Mouse (Mus musculus): Measurements from ENCODE around the gene Sstr5. TPM values are rescaled to one million over a fixed set of nuclear protein-coding genes. Genes with fewer than 3 reads are reported as not detected.

Sstr5 gene
- polyA plus RNA-seq, 1 experiment from 2014 or later: 0.05 TPM

DNA sequence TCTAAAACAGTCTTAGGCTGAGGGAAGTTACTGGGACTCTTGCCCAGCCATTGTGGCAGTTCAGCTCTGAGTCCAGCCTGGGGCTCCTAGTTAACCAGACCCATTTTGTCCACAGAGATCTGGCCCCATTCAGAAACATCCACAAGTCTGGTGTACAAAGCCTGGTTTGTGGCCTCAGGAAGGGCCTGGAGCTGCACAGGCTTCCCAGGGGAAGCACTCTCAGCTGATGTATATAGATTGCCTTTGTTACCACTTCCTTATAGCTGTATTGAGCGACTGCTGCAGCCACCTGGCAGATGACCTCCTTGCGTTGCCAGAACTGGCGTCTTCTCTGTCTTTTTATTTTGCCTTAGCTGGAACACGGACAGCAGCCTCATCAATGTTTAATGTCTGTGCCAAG is 52.0 kb downstream of the Sstr5 start:
- Histone ChIP-seq H3K4me2 (replicated peaks; ENCODE audit: low read depth, low read length) (no peak overlapping the region), H3K36me3 (ENCODE audit: insufficient read depth, low read length) (no peaks in the 10 kb centered on the region), H3K27me3 (replicated peaks; ENCODE audit: insufficient read depth, low read length) (no peaks in the 10 kb centered on the region), H3K9me3 (ENCODE audit: low read length) (no peaks in the 10 kb centered on the region), H3K27ac (ENCODE audit: low read length) (no peak overlapping the region), H3K4me3 (ENCODE audit: low read depth, low read length) (no peak overlapping the region), H3K4me1 (ENCODE audit: insufficient read depth, low read depth, low read length) (no peaks in the 10 kb centered on the region), H3K9ac (replicated peaks; ENCODE audit: low read depth) (no peak overlapping the region)
- no peak for DNase-seq (ENCODE audit: low spot score)
- no peak for ATAC-seq
- no peak for TF ChIP-seq CTCF (IDR thresholded peaks at IDR 0.05)
- TF ChIP-seq EP300 (IDR thresholded peaks at IDR 0.05): no peak
- 44% methylated on average over 4 of the region's 4 CpGs for WGBS

DNA sequence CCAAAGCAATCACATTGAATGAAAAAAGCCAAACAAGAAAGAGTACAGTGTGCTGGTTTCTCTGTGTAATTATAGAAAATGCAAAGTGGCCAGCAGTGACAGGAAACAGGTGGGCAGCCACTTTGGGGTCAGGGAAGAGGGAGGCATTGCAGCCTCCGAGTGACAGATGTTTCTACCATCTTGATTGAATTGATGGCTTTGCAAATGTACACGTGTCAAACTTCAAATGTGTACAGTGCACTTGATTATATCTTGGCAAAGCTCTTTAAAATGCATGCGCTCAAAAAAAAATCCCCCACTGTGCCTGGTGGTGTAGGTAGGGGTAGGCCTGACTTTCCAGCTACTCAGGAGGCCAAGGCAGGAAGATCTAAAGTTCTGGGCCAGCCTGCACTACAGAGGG is 54.2 kb downstream of the Sstr5 start:
- Histone ChIP-seq H3K36me3 (ENCODE audit: insufficient read depth, low read length) (no peaks in the 10 kb centered on the region), H3K27ac (ENCODE audit: low read length) (no peak overlapping the region), H3K4me3 (ENCODE audit: low read depth, low read length) (no peak overlapping the region), H3K9me3 (ENCODE audit: low read length) (no peaks in the 10 kb centered on the region), H3K27me3 (replicated peaks; ENCODE audit: insufficient read depth, low read length) (no peaks in the 10 kb centered on the region), H3K9ac (replicated peaks; ENCODE audit: low read depth) (no peak overlapping the region), H3K4me2 (replicated peaks; ENCODE audit: low read depth, low read length) (no peak overlapping the region), H3K4me1 (ENCODE audit: insufficient read depth, low read depth, low read length) (no peaks in the 10 kb centered on the region)
- WGBS: 40% methylated on average over 3 of the region's 3 CpGs
- TF ChIP-seq EP300 (IDR thresholded peaks at IDR 0.05) (no peak), CTCF (IDR thresholded peaks at IDR 0.05) (no peak)
- ATAC-seq (no peak), DNase-seq (ENCODE audit: low spot score) (no peak)

DNA sequence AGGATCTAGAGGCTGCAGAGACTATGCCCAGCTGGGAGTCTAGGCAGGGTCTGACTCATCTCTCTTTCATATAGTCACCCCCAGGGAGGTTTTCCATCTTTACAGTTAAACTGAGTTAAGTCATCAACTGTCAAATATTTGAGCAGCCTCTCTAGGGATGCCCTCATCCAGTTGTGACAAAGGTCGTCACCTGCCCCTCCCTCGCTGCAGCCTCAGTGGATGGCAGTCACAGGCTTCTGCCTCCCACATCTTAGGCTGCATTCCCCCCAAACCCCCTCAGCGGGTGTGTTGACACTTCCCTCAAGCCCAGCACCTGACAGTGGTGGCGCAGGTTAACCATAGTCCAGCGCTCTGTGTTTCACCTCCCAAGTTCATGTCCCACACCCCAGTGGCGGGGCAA is 55.7 kb downstream of the Sstr5 start:
- Histone ChIP-seq H3K4me1 (ENCODE audit: insufficient read depth, low read depth, low read length) (no peaks in the 10 kb centered on the region), H3K36me3 (ENCODE audit: insufficient read depth, low read length) (no peaks in the 10 kb centered on the region), H3K27ac (ENCODE audit: low read length) (no peak overlapping the region), H3K9me3 (ENCODE audit: low read length) (no peaks in the 10 kb centered on the region), H3K27me3 (replicated peaks; ENCODE audit: insufficient read depth, low read length) (no peaks in the 10 kb centered on the region), H3K4me2 (replicated peaks; ENCODE audit: low read depth, low read length) (no peak overlapping the region), H3K4me3 (ENCODE audit: low read depth, low read length) (no peak overlapping the region), H3K9ac (replicated peaks; ENCODE audit: low read depth) (no peak overlapping the region)
- DNase-seq (ENCODE audit: low spot score): no peak
- ATAC-seq: no peak
- TF ChIP-seq EP300 (IDR thresholded peaks at IDR 0.05): no peak
- no peak for TF ChIP-seq CTCF (IDR thresholded peaks at IDR 0.05)
- 61% methylated on average over 6 of the region's 6 CpGs for WGBS

Other genes starting within 250 kb of the Sstr5 start
- gene Baiap3, start 240.9 kb downstream of the Sstr5 start, polyA plus RNA-seq (2015; fragmentation: Nextera tagmentation; extraction: Ambion mirVana): 2.6 and 2.8 TPM in 2 replicates
- gene Ube2i, start 222.7 kb downstream of the Sstr5 start, polyA plus RNA-seq (2015; fragmentation: Nextera tagmentation; extraction: Ambion mirVana): 456 and 477 TPM in 2 replicates
- 2.9 and 3.5 TPM in 2 replicates for gene Prss34, start 198.9 kb downstream of the Sstr5 start, polyA plus RNA-seq (2015; fragmentation: Nextera tagmentation; extraction: Ambion mirVana)
- not detected in 2 replicates for gene Prss28, start 188.6 kb downstream of the Sstr5 start, polyA plus RNA-seq (2015; fragmentation: Nextera tagmentation; extraction: Ambion mirVana)
- gene Prss29, start 178.6 kb downstream of the Sstr5 start, polyA plus RNA-seq (2015; fragmentation: Nextera tagmentation; extraction: Ambion mirVana): not detected in 2 replicates
- gene Tpsab1, start 151.7 kb downstream of the Sstr5 start, polyA plus RNA-seq (2015; fragmentation: Nextera tagmentation; extraction: Ambion mirVana): 0.57 and 0.61 TPM in 2 replicates
- gene Tpsb2, start 131.0 kb downstream of the Sstr5 start, polyA plus RNA-seq (2015; fragmentation: Nextera tagmentation; extraction: Ambion mirVana): 11.4 and 15.3 TPM in 2 replicates
- 0.17 and 0.18 TPM in 2 replicates for gene Tpsg1, start 128.0 kb downstream of the Sstr5 start, polyA plus RNA-seq (2015; fragmentation: Nextera tagmentation; extraction: Ambion mirVana)
- 0.42 and 0.55 TPM in 2 replicates for gene Cacna1h, start 63.5 kb downstream of the Sstr5 start, polyA plus RNA-seq (2015; fragmentation: Nextera tagmentation; extraction: Ambion mirVana)
- gene Tekt4, start 42.7 kb downstream of the Sstr5 start, polyA plus RNA-seq (2015; fragmentation: Nextera tagmentation; extraction: Ambion mirVana): 10.3 and 11.7 TPM in 2 replicates
- gene Sox8, start 73.4 kb upstream of the Sstr5 start, polyA plus RNA-seq (2015; fragmentation: Nextera tagmentation; extraction: Ambion mirVana): 0.19 and 0.24 TPM in 2 replicates
- 16.5 and 16.6 TPM in 2 replicates for gene Lmf1, start 81.8 kb upstream of the Sstr5 start, polyA plus RNA-seq (2015; fragmentation: Nextera tagmentation; extraction: Ambion mirVana)
- gene Gng13, start 219.9 kb upstream of the Sstr5 start, polyA plus RNA-seq (2015; fragmentation: Nextera tagmentation; extraction: Ambion mirVana): 3.8 and 4.4 TPM in 2 replicates
- gene Chtf18, start 230.1 kb upstream of the Sstr5 start, polyA plus RNA-seq (2015; fragmentation: Nextera tagmentation; extraction: Ambion mirVana): 1.6 and 2.6 TPM in 2 replicates
- 15.2 and 18.1 TPM in 2 replicates for gene Rpusd1, start 230.4 kb upstream of the Sstr5 start, polyA plus RNA-seq (2015; fragmentation: Nextera tagmentation; extraction: Ambion mirVana)
- gene Mslnl, start 238.8 kb upstream of the Sstr5 start, polyA plus RNA-seq (2015; fragmentation: Nextera tagmentation; extraction: Ambion mirVana): 1.0 and 1.9 TPM in 2 replicates

Data from lung, postnatal 0 days (tissue).